Mouse (Mus musculus) heart, postnatal 14 days (tissue): ENCODE data around the gene Celsr1. TPM values are rescaled to one million over a fixed set of nuclear protein-coding genes. Genes with fewer than 3 reads are reported as not detected.

ENCODE experiments used
- DNase-seq, 2 experiments: peaks; one replicate each; pipeline ENCODE4 v3.0.0; 2021 to 2022
- intact Hi-C: fragments of 180-260 bp; cut with DNase I; formaldehyde crosslinking; loops from one replicate; pipeline ENCODE4 v1.15.1; 2025
- total RNA-seq, 2 experiments: library from RNA; stranded (reverse); gene quantifications; 2 replicates each; pipeline ENCODE4 v1.2.3; 2021

Celsr1 gene
- total RNA-seq, 2 experiments from 2014 or later: 10.0 to 11.5 TPM

GRCm38 (mm10) chr15:86049510-86049909, 15.9 kb upstream of the Celsr1 start:
- DNase-seq: no peak
- intact Hi-C loops: no loop called here

DNA sequence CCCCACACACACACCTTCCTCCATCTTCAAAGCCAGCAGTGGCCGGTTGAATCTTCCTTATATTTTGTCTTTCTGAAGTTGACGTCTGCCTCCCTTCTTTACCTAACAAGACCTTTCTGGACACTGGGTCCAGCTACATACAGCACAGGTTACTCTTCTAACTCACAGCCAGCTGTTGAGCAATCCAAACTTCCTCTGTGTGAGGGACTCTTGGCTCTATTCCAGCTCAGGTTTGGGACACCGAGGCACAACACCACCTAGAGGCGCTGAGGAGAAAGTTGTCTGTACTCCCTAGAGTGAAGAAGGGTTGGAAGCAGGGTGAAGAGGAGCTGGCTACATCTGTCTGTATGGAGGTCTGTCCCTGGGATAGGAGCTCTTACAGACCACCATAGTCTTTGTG, 8.8 kb upstream of the Celsr1 start:
- DNase-seq: no peak
- intact Hi-C loops: no loop called here

- intact Hi-C loops: no loop called here
- no peak for DNase-seq
Measured at GRCm38 (mm10) chr15:86041421-86041820, 7.8 kb upstream of the Celsr1 start.

GRCm38 (mm10) chr15:86038802-86039201, 5.2 kb upstream of the Celsr1 start:
- intact Hi-C loops: loop anchor here (1.0 to 2.0 kb wide), 2 partner anchors 142 to 323 kb away; no protein-coding TSS in a partner anchor
- DNase-seq: peak; percentile 71 to 82

DNA sequence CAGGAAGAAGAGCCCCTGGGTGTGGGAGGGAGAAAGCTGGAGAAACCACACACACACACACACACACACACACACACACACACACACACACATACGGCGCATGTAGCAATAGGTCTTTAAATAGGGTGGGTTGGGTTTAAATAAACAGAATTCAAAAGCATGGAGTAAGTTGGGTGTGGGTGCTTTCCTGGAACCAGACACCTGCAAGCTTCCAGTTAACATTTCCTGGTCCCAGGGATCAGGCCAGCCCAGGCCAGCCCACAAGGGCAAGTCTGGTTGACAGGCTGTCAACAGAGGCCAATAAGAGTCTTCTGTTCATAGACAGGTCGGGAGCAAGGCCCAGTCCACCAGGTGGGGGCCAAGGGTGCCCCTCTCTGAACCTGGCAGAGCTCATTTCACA, 2.3 kb upstream of the Celsr1 start:
- no peak for DNase-seq

GRCm38 (mm10) chr15:86034781-86035360, 1.3 kb upstream of the Celsr1 start:
- intact Hi-C loops: no loop called here

More for the DNA sequence above, 2.3 kb upstream of the Celsr1 start:
- intact Hi-C loops: no loop called here

DNA sequence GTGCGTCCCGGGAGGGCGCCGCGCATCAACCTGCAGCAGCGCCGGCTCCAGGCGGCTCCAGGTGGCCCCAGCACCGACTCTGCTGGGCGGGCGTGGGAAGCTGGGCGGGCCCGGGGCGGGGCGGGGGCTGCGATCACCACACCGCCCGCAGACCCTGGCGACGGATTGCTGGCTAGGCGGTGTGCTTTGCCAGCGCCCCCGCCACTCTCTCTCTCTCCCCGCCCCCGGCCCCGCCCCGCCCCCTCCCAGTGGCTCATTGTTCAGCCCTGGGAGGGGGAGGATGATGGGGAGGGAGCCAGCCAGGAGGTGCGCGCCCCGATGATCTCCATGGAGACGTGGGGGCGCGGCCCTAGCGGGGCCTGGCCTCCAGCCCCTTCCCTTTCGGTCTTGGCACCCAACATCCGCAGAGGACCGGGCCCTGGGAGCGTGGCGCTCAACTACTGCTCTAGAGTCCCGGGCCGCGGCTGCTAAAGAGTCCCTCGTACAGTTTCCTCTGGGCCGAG, 495 bp upstream of the Celsr1 start:
- intact Hi-C loops: no loop called here
- DNase-seq: peak; percentile 36 to 41

More at GRCm38 (mm10) chr15:86034781-86035360, 1.3 kb upstream of the Celsr1 start:
- no peak for DNase-seq

GRCm38 (mm10) chr15:86032811-86033190, 776 bp downstream of the Celsr1 start:
- intact Hi-C loops: no loop called here

DNA sequence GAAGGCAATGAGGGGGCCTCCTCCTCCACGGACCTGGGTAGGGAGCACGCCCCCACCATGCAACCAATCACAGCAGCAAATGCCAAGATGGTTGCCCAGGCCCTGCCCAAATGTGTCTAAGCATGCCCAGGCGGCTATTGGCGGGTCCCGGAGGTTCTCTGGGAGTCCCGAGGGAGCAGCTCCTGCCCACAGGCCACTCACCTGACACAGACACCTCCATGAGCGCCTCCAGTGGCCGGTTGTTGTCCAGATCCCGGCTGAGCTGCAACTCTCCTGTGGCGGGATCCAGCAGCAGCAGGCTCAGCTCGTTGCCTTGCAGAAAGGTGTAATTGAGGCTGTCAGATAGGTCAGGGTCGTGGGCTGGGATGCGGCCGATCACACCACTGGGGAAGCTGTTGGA, 3.6 kb downstream of the Celsr1 start:
- intact Hi-C loops: no loop called here
- no peak for DNase-seq

More at GRCm38 (mm10) chr15:86032811-86033190, 776 bp downstream of the Celsr1 start:
- peak in 1 of 2 experiments; percentile 53 for DNase-seq

DNA sequence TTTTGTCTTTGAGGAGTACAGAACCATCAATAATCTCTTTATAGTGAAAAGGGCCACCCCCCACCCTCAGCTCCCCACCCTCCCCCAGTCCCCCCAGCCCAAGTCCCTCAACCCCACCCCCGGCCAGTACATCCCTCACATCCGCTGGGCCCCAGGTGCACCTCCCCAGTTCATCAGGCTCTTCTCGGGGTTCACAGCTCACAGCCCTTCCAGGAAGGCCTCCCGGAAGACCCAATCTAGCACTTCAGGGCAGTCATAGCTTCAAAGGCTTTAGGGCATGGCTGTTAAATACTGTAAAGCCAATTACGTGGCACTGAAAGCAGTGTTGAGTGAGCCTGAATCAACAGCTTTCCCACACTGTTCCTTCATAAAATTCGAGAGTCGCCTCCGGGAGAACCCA, 5.7 kb downstream of the Celsr1 start:
- intact Hi-C loops: no loop called here
- DNase-seq: no peak

DNA sequence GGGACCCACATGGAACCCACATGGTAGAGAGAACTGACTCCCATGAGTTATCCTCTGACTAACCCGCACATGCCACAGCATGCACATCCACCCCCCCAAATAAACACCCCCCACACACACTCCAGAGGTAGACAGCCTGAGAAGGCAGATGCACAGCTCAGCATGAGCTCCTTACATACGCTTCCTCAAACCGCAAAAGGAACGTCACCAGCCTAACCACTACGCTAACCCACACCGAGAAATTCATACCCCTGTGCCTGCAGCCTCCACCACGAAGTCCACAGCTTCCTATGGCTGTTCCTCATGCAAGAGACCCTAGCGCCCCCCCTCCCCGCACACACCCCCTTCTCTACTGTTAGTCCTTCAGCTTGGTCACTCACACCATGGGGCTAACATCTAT, 11.6 kb downstream of the Celsr1 start:
- DNase-seq: no peak
- intact Hi-C loops: no loop called here

DNA sequence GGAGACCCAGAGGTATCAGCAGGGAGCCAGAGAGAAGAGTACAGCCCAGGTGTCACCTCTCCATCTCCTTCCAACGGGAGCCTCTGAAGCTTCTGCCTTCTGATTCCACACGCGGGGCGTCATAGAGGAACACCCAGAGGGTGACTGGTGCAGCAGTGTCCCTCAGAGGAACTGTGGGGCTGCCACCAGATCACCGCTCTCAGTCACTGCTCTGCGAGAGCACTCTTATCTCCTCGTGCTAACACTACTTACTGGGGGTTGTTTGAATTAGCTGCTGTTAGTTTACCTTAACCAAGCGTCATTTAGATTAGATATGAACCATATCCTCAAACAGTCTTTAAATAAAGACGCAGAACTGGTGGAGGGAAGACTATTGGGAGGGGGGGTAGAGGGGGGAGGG, 12.3 kb downstream of the Celsr1 start:
- DNase-seq: no peak
- intact Hi-C loops: no loop called here

DNA sequence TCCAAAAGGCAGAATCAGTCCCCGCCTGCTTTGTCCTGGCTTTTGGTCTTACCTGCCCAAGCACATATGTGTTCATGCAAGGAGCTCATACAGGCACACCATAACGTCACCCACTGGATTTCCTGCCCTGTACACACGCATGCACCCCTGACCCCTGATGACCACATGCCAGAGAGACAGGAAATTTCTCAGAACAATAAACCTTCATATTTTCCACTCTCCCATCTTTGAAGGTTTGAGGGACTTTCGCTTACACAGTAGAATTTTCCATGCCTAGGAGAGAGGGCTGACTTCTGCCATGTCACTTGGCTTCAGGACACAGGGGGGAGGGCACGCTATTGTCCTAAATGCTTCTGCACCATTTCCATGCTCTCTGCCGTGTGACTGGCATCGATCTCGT, 13.6 kb downstream of the Celsr1 start:
- intact Hi-C loops: no loop called here
- no peak for DNase-seq

DNA sequence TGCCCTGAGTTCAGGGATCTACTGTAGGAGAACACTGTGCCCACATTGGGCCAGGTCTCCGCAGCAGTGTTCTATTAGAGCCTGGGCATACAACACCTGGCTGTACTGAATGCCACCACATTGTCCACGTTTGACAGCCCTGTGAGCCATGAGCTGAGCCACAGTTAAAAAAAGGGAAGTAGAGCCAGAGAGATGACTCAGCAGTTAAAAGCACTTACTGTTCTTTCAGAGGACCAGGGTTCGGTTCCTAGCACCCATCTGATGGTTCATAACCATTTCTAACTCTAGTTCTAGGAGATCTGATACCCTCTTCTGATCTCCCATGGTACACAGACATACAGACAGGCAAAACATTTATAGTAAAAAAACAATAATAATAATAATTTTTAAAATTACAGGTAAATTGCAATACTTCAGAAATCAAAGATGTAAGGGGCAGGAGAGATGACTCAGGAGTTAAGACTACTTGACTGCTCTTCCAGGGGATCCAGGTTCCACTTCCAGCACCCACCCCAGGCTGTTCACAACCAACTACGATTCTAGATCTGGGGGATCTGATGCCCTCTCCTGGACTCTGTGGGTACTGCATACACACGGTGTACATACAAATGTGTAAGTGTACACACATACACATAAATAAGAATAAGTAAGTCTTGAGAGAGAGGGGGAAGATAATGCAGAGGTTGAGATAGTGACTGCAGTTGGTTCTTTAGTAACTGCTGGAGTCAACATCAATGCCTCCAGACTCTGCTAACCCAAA, 14.6 kb downstream of the Celsr1 start:
- intact Hi-C loops: no loop called here
- no peak for DNase-seq

DNA sequence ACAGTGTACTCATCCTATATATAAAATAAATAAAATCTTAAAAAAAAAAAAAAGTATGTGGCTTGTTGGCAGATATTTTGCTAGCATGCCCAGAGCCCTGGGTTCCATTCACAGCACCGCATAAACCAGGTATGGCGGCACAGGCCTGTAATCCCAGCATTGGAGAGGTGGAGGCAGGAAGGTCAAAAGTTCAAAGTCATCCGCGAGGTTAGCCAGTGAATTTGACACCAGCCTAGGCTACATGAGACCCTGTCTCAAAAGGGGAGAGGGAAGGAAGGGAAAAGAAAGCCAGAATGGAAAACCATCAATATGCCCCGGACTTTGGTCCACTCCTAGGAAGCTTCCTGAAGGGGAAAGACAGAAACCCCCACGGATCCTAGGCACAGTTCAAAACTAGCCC, 16.2 kb downstream of the Celsr1 start:
- intact Hi-C loops: no loop called here
- no peak for DNase-seq

GRCm38 (mm10) chr15:86015860-86016541, 17.6 kb downstream of the Celsr1 start:
- DNase-seq: no peak
- intact Hi-C loops: no loop called here

GRCm38 (mm10) chr15:86015026-86015425, 18.6 kb downstream of the Celsr1 start:
- DNase-seq: no peak
- intact Hi-C loops: no loop called here

GRCm38 (mm10) chr15:86013656-86014055, 19.9 kb downstream of the Celsr1 start:
- DNase-seq: no peak
- intact Hi-C loops: no loop called here

DNA sequence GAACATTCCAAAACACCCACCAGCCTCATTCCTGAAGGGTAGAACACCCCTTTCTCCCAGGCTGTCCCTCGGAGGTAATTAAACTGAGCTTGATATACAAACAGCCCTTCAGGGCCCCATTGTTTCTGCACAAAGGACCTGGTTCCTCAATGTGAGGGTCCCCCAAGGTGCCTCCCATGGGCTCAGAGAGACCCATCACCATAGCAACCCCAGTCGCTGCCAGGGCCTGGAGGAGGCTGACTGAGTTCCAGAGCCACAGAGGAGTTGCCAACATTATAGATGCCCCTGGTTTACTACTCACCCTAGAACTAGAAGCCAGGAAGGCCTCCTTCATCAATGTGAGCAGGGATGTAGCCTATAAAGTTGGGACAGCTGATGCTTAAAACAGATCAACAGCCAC, 20.4 kb downstream of the Celsr1 start:
- intact Hi-C loops: no loop called here
- DNase-seq: no peak

DNA sequence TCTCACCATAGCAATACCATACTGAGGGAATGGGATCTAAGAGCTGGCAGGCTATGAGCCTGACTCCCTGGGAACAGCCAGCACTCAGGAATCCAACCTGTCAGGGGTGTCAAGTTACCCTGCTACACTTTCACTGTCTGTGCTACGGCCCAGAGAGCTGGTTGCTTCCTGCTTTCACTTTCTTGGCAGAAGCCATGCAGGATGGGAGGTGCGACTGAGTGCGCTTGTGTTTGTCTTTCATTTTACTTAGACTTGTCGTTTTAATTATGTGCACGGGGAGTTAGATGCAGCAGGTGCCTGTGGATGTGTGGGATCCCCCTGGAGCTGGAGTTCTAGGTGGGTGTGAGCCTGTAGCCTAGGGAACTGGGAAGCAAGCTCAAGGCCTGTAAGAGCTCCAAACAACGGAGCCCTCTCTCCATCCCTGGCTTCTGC, 25.9 kb downstream of the Celsr1 start:
- intact Hi-C loops: no loop called here
- peak in 1 of 2 experiments; percentile 28 for DNase-seq
